Mouse (Mus musculus): ENCODE measurements around the gene Slc31a1.
A peak's percentile ranks its signal among the peaks of the same experiment; 100 is the strongest.

Slc31a1 gene

GRCm38 (mm10) chr4:62366291-62366690 lies 5.8 kb downstream of the Slc31a1 start:
- no peak for DNase-seq

- no peak for DNase-seq
Measured at GRCm38 (mm10) chr4:62367586-62367985, 7.1 kb downstream of the Slc31a1 start.

DNA sequence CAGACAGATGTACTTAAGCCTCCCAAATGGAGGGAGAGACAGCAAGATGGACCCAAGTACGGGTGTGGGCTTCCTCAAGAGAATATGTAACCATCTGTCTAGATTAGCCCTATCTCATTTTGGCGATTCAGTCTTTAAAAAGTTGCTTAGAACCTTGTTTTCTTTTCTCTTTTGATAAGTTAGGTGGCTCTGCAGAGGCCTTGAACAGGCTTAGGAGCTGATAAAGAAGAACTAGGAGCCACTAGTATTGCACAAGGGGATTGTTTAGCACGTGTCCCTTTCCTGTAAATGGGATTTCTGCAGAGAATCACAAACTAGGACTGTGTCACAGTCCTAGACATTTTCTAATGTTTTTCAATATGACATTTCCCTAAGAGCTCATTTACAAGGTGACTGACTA lies 8.6 kb downstream of the Slc31a1 start:
- DNase-seq: no peak

- no peak for DNase-seq
Measured at GRCm38 (mm10) chr4:62372410-62372809, 11.9 kb downstream of the Slc31a1 start.

- no peak for DNase-seq
Measured at GRCm38 (mm10) chr4:62372818-62373520, 12.4 kb downstream of the Slc31a1 start.

- DNase-seq: no peak
Measured at GRCm38 (mm10) chr4:62373668-62374067, 13.1 kb downstream of the Slc31a1 start.

DNA sequence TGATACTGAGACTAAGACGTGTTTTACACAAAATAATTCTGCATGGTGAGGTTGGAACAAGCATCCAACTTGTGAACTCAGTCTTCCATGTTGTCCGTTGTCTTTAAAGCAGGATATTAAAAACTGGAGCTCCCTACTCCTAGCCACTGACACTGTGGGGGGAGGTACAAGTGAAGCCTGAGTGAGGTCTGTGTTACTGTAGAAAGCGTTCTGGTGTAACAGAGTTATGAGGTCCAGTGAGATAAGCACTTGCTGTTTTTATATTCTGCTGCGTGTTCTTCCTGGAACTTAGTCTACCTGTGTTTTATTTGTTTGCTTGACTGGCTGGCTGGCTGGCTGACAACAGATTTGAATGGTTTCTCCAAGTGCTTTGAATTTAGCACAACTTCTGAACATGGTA lies 13.8 kb downstream of the Slc31a1 start:
- no peak for DNase-seq

DNA sequence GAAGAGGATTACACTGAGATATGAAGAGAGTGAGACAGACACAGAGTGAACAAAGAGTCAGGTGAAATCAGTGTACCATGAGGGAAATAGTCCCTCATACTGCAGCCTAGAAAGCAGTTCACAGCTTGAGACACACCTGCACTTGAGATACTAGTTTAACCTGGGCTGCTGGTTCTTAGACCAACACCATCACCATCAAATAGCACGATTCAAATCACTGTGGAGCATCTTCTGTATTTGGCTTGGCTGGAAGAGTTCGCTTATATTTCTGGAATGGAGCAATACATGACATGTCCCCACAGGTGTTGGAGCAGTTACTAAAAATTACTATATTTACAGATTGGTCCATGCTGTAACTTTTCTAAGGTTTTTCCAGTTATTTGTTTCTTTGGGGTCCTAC lies 15.6 kb downstream of the Slc31a1 start:
- no peak for DNase-seq

- no peak for DNase-seq
Measured at GRCm38 (mm10) chr4:62379724-62380381, 19.3 kb downstream of the Slc31a1 start.

GRCm38 (mm10) chr4:62383207-62383606 lies 22.7 kb downstream of the Slc31a1 start:
- DNase-seq: no peak

DNA sequence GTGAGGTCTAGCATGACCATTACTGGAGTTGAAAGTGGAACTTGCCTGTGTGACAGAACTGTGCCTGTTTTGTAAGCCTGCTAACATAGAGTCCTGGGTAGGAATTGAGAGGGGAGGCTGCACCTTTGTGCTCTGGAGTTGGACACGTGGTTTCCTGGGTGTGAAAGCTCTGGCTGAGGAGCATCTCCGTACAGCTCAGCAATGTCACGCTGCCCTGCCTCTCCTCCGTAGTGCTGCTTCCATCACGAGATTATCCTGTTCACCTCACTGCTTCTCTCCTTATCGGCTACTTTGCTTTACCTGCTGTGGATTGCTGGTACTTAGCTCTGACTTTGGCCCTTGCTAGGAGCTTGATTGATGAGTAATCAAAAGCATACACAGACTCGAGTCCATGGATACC lies 23.2 kb downstream of the Slc31a1 start:
- DNase-seq: no peak

- DNase-seq: no peak
Measured at GRCm38 (mm10) chr4:62384159-62384558, 23.6 kb downstream of the Slc31a1 start.

DNA sequence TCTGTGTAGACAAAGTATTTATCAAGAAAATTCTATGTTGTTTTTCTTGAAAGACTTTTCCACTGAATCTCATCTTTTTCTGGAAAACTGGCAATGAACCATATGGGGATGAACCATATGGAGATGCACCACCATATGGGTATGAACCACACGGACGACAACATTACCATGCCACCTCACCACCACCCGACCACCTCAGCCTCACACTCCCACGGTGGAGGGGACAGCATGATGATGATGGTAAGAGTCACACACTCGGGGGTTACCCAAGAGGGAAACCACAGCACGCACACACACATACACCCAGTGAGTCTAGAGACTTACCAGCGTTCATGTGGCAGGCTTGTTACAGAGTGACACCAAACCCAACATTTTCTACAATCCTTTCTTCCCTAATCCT lies 24.9 kb downstream of the Slc31a1 start:
- DNase-seq: no peak

- DNase-seq: no peak
Measured at GRCm38 (mm10) chr4:62389592-62390512, 29.3 kb downstream of the Slc31a1 start.

DNA sequence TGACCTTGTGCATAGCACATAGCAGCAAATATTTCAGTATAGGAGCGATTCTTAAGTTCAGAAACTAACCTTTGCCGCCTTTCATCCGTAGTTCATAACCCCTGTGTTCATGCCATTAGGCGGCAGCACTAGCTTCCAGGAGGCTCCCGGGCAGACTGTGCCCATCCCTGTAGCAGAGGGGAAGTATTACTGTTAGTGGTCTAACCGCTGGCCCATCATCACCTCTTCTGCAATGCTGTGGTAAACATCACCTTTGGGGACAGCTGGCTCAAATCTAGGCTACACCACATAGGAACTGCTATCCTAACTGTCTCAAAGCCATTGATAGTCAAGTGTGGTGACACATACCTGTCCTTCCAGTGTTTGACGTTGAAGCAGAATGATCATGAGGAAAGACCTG lies 31.4 kb downstream of the Slc31a1 start:
- no peak for DNase-seq

- DNase-seq: no peak
Measured at GRCm38 (mm10) chr4:62393459-62393858, 32.9 kb downstream of the Slc31a1 start.

DNA sequence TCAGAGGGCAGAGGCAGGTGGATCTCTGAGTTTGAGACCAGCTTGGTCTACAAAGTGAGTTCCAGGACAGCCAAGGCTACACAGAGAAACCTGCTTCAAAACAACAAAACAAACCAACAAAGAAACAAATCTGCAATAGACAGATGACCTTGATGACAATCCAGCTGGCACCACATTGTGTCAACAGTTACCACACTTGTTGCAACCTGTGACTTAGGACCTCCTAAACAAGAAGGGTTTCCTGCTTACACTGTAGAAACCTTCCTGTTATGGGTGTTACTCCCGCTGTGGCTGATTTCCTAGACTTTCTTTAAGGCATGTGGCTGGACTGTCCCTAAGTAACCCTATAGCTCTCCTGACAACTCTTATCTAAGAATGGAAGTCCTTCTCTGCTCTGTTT lies 35.3 kb downstream of the Slc31a1 start:
- DNase-seq: no peak

DNA sequence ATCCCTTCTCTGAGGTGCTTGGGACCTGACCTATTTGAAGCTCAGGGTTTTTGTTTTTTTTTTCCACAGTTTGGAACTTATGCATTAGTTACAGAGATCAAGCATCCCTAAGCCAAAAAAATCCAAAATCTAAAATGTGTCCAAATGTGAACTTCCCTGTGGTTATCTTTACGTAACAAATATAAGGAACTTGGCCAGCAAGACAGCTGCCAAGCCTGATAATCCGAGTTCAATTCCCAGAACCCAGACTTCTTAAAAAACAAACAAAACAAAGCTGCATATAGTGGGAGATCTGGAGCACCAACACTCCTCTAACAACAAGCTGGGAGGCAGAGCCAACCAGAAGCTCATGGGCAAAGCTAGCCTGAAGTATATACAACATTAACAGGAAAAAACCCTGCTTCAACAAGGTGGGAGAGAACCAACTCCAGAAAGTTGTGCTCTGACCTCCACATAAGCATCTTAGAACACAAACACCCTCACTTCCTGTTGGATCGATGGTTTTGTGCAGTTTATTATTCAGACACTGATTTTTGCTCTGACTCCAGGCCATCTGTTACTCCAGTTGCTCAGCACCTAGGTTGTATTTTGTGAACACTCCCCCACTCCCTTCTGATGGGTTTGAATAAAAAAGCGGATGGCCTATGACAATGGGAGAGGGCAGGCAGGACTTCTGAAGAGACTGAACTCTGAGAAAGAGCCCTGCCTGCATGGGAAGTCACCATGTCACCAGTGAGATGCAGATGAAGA lies 37.3 kb downstream of the Slc31a1 start:
- no peak for DNase-seq

GRCm38 (mm10) chr4:62398956-62399355 lies 38.4 kb downstream of the Slc31a1 start:
- no peak for DNase-seq

DNA sequence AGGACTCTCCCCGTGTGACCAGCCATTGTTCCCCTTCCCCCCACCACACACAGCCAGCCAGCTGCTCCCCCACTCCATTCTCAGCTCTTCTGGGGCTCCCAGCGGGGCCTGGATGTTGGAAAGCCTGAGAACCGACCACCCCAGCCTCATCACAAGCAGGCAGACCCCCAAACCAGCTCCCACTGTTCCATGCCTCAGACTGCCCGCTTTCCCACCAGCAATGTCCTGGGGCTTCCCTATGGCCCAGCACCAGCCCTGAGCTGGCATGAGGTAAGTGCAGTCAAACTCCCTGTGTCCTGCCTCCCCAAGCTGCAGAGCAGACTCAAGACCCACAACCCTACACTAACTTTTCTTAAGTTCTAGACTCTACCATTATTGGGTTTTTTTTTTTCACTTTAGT lies 45.6 kb downstream of the Slc31a1 start:
- DNase-seq: no peak

DNA sequence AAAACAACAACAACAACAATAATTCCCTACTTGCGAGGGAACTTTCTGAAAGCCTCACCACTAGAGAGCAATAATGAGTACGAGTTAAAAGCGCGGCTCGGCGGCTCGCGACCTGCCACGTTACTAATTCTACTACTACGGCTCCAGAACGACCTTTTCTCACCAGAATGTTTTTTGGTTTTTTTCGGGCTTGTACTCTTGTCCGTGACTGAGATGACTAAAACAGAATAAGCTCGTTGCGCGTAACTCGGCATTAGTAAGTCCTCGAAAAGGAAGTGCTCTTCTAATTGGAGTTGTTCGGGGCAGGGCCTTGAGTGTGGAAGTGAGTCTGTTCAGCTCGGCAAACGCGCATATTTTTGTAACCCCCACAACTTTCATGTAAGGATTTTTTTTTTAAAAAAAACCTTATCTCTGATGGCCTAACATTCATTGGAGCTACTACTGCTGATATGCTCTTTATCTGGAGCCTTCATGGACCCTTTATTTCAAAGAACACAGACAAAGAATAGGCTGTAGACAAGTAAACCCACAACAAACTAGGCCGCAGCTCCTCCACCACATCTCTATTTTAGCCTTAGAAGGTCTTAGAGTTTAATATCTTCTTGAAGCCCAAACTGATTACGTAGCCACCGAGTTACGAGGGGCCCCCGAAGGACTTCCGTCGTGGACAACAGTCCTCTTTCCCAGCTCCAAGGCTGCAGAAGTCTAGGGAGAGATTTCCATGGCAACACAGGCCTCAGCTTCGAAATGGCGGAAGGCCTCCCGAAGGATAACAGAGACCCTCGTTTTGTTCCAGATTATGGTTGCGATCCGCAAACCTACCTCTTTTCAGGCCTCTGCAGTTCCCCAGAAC lies 47.4 kb downstream of the Slc31a1 start:
- peak; percentile 64 for DNase-seq
